Mouse (Mus musculus): ENCODE measurements around the gene Chkb.
"Not testable (repeated sequence)": the region's sequence is repeated elsewhere in the genome, so short reads cannot be mapped to it uniquely, and the experiment has no call there.

Gene Chkb

DNA sequence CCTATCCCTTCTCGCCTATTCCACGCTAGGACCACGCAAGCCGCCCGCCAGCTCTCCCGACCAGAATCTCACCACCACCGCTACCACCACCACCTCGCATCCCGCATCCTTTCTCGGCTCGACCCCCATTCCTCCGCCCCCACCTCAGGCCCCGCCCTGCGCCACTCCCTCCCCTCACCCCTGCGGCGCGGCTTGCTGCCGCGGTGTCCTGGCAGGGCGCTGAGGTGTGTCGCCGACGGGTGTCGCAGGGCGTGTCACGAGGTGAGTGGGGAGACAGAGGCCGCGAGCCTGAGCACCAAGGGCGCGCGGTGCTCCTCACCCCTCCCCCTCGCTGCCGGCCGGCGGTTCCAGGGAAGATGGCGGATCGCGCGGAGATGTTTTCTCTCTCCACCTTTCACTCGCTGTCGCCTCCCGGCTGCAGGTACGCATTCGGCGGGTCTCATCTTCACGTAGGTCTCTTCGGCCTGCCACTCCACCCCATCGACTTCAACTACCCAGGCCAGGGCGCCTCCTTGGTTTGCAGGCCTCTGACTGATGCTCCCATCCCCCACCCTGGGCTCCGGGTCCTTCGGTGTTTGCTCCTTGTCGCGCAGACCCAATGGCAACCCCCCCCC is 24.3 kb upstream of the Chkb start, which contains the start of gene Mapk8ip2:
Mapk8ip2 (plus strand) TSS at position 49 of the 614 bp plus-strand sequence.
- peak; percentile 89 to 90 for DNase-seq

DNA sequence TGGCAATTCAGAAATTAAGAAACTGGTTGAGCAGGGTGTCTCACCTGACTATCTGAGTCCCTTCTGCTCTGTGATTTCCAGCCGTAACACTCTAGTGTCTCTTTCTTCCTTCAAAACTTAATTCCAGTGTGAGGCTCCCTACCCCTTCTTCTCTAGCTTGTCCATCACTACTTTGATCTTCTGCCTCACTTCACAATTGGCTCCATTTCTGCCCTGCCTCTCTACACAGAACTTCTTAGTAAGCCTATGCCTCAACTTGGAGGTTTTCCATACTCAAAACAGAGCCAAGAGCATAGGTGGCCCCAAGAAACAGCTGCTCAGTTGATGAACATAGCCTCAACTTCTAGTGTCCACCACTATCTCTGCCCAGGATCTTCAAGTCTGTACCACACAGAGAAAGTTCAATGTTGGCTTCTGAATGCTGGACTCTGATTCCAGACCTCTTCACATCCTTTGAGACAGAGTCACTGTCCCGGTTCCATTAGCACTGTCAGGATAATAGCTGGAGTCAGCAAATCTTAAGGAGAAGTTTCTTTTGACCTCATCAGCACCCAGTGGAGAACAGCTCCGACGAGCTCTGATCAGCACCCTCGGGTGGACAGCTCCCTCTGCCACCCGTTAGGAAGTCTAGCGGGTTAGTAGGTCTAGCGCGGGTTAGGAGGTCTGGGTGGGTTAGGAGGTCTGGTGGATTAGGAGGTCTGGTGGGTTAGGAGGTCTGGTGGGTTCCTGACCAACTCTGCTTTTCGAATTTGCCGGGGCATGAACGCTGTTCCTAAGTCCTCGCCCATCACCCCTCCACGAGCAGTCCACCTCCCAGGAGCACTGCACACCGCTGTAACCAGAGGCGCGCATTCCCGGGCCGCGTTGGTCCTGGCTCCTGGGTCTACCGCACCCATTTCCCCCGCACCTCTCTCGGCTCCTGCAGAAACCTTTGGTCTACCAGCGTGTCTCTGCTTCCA is 23.5 kb upstream of the Chkb start:
- DNase-seq: peak in 1 of 2 experiments; percentile 51

DNA sequence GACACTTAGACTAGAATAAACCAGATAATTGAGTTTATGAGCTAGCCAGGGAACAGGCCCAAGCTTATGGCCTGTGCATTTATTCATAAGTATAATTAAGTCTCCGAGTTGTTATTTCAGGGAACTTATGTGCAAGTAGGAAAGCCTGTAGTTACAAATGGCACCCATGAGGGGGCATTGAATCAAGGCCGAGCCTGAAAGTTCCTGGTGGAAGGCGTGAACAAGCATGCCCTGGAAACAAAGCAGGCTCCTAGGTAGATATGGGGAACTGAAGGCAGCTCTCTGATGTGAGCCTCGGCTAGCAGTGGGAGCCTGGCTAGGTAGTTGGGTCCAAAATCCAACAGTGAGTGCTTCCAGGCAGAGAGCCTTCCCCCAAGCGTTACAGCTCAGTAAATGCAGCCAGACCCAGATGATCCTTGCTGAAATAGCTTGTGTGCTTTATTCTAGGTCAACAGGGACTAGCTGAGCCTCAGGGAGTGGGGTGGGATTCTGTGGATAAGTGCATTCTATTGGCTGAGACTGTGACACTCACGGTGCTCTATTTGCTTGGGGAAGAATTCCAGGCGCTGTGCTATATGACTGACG is 12.9 kb upstream of the Chkb start:
- peak in 1 of 2 experiments; percentile 55 for DNase-seq

DNA sequence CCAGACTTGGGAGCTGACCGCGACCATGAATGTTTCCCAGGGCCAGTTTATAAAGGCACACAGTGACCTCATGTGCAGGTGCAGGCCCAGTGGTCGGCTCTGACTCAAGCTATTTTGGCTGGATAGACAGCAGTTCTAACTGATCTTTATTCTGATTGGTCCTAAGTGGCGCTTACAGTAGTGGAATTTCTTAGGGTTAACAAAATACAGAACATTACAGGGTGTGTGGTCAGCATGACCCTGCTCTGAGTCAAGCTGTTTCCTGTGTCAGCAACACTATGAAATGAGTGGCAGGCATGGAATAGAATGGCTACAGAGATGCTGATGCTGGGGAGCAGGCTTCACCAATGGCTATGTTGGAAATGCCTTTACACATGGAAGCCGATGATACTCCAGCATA is 6.2 kb upstream of the Chkb start:
- no peak for DNase-seq

DNA sequence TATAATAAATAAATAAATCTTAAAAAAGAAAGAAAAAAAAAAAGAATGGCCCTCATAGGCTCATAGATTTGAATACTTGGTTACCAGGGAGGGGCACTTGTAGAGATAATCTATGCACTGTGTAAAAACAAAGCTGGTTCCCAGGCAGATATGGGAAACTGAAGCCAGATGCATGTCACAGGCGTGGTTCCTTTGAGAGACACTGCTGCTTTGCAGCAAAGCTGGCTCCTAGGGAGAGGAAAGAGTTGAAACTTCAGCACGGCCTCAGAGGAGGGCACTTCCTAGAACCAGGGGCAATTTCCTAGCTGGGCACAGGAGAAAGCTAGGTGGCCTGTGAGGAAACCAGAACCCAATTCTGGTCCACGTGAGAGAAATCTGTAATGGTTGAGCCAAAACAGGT is 4.4 kb upstream of the Chkb start:
- DNase-seq: no peak

DNA sequence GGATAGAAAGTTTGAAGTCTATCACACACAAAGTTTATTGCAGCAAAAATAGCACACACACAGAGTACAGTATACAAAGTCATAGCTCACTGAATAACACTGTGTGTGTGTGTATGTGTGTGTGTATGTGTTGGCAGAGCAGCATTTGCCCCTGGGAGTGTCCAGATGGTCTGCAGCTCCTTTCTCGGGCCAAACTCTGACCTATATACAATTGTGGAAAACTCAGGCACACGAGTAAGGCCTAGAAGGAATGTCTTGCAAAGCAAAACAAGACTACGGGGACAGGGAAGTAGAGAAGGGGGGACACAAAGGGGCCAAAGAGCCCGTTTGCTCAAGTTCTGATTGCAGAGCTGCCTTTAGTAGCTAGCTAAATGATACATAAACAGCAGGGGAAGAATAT is 3.2 kb upstream of the Chkb start:
- DNase-seq: peak; percentile 73 to 78

DNA sequence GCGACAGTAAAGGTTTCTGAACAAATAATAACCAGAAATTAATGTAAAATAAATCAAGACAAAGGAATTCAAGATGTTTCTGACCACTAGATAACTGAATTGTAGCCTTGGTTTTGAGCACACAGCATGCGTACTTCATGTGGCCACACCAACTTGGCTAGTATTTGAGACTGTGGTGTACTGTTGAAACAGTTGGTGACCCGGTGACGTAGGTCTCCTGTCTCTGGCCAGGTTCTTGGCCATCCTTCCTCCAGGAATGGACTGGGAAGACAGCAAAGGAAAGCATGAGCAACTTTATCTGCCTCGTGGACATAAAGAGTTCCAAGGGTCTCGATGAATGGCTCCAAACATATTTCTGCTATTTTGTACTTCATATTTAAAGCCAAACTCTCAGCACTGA is 2.1 kb upstream of the Chkb start:
- DNase-seq: no peak

DNA sequence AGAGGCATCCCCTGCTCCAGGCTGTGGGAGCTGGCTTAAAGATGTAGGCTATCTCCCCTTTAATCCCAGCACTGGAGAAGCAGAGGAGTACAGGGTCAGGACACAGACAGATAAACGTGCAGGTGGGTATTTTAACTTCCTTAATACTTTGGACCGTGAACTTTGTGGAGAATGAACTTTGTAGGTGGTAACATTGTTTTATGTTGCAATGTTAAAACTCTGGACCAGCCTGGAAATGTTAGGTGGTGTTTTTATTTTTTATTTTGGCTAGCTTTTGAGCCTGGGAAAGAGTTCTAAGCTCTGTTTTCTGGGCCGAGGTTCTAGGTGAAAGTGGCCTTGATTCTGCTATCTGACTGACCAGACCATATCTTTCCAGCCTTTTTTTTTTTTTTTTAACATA is 1.6 kb upstream of the Chkb start:
- no peak for DNase-seq

DNA sequence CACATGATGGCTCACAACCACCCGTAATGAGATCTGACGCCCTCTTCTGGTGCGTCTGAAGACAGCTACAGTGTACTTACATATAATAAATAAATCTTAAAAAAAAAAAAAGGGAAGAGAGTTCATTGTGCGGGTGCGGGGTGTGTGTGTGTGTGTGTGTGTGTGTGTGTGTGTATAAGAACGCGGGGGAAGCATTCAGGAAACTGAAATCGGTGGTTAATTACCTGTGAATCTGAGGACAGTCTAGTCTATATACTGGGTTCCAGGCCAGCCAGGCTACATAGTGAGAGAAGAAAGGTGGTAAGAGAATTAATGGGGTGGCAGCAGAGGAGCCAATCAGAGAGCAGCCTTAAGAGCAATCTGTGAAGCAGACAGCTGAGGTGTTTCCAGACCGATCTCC is 1.1 kb upstream of the Chkb start:
- DNase-seq: not testable (repeated sequence)

DNA sequence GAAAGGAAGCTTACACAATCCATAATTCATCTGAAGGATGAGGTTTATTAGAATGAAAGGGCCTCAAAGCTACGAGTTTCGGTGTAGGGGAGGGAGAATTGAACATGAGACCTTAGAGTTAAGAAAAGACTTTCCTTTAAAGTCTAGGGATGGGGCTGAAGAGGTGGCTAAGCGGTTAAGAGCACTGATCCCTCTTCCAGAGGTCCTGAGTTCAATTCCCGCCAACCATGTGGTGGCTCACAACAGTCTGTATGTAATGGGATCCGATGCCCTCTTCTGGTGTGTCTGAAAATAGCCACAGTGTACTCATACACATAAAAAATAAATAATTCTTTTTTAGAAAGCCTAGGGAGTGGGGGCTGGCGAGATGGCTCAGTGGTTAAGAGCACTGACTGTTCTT is 633 bp upstream of the Chkb start:
- peak; percentile 42 to 58 for DNase-seq

DNA sequence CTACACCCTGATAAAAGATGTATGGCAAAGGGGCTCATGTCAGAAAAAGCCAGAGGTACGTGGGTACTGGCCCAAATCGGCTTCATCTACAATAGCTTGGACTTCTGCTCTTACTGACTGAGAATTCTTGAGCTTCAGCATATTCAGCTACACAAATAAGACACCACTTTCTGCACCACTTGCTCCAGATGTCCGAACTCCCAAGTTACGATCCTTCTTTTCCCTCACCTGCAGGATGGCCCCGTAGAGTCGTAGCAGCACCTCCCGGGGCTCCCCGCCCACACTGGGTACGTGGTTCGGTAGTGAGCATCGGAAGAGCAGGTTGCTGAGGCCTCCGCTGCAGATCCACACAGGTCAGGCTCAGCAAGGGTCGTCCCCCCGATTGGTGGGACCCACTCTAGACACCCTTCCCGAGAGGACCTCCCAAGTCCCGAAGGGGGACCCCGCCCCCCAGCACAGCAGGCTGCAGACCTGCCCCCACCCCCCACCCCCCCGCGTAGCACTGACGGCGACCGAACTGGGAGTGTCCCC is 822 bp downstream of the Chkb start:
- no peak for DNase-seq

DNA sequence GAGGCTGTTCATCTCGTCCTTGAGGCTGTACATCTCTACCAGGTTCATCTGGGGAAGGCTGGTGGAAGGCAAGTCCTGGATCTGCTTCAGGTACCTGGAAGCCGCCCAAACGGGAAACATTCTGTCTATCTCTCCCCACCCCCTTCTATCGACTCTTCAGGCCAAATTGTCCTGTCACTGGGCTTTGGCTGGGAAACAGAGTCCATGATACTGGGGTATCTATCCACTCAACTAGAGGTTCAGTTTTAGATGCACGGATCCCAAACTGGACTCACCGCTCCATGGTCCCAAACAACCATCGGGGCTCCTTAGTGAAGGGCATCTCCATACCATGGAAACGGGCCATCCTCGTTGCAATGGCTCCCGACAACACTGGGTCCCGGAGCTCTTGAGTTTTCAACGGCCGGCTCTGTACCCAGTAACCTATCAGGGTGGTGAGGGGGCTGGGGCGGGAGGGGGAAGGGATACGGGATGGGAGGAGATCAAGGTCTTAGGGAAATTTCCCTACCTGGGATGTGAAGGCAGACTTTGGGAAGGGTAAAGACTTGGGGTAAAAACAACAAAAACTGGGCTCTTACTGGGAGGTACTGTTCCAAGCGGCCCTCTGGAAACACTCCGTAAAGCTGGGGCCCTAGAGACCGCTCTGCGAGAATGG is 1.4 kb downstream of the Chkb start:
- no peak for DNase-seq

DNA sequence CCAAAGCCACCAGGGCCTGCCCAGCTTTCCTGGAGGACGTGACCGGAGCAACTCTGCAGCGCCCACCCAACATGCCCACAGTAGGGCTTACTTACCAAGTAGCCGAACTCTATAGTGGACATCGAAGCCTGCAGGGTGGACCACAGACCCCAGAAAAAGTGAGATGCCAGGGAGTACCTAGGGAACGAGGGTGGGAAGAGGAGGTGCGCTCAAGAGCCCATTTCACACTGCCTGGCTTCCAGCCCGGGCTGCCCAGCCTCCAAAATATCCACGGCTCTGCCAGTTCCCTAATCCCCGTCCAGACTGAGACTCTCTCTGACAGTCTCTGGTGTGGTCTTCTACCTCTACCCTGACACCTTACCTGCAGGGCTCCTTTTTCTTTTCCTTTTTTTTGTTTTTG is 3.0 kb downstream of the Chkb start:
- DNase-seq: no peak

DNA sequence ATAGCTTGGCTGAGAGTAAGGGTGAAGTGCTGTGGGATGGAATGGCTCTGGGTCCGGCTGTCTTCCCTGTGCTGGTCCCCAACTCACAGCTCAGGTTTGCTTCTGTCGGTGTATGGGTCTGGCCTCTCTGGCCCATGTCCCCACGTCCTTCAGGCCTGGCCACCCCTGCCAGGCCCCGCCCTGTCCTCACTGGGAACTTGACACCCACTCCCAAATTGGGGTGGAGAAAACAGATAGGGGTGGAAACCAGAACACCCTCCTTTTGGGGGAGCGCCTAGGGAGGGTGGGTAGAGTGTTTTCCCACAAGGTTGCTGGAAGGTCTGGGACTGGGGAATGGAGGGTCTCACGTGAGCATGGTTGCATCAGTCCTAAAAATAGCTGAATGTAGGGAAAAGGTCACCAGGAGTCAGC is 4.0 kb downstream of the Chkb start, which contains the start of gene Cpt1b:
Cpt1b (minus strand) TSS at position 153 of the 411 bp plus-strand sequence.
- DNase-seq: no peak

DNA sequence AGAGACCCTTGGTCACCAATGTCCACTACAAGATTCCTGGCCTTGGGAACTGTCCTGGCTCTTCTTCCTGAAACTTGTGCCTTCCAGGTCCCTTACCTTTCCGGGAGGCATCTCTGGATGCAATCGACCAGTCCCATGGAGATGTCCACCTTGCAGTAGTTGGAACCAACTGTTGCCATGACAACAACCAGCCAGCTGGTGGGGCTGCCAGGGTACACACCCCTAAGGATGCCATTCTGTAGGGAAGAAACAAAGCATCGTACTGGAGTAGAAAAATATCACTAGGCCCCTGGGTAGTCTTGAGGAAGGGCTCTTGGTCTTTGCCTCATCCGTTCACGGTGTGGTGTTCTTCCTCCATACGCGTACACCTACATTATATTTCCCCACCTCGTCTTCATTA is 5.1 kb downstream of the Chkb start:
- DNase-seq: no peak

DNA sequence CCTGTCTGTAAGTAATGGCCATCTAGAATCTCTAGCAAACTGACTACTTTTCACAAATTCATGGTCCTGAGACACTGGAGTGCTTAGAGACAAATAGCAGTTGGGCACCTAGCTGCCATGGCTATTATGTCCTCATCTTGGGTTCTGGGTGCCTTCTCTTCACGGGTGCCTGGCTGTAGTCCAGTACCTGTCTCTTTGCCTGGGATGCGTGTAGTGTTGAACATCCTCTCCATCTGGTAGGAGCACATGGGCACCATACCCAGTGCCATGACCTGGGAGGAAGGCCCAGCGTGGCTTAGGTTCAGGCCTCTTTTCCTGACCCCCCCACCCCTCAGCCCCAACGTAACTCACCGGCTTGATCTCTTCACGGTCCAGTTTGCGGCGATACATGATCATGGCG is 7.8 kb downstream of the Chkb start:
- DNase-seq: peak; percentile 46 to 54

DNA sequence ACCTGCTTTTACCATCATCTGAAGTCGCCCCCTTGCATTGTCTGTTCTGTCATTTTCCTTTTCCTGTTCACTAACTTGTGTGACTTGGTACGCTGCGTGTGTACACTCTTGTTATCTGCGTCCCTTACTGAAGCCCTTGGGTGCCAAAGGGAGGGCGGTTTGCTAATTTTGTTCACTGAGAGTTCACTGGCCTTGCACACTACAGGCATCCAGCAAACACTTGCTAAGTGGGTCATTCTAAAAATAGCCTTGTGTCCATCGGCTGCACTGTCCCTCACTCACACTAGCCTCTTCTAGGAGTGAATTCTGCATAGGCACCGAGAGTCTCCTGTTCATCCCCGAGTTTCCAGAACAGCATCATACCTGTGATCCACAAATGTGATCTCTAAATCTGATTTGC is 14.4 kb downstream of the Chkb start:
- peak; percentile 58 to 59 for DNase-seq

DNA sequence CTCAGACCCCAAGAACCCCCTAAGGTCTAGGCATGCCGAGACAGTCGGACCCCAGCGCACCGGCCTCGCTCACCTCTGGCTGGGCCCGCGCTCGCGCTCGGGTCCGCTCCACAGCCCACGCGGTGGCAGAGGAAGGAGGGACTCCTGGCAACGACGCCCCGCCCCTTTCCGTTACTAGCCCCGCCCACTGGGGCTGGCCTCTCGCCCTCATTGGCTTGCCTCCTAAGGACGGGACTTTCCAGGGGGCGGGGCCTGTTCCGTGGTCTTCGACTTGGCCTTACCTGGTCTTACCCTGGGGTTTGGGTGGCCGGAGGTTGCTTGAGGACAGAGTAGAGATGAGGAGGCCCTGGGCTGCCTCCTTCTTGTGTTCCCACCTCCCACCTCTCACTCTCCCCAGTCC is 19.6 kb downstream of the Chkb start, which contains the start of gene Syce3:
Syce3 (minus strand) TSS at position 386 of the 400 bp plus-strand sequence.
- peak in 1 of 2 experiments; percentile 24 for DNase-seq

DNA sequence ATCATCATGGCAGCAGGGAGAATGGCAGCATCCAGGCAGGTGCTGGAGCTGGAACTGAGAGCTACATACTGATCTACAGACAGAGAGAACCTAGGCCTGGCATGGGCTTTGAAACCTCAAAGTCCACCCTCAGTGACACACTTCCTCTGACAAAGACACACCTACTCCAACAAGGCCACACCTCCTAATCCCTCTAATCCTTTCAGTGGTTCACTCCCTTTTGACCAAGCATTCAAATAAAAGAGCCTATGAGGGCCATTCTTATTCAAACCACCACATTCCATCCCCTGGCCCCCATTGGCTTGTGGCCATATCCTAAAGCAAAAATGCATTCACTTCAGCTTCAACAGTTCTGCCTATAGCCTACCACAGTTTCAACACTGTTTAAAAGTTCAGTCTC is 23.0 kb downstream of the Chkb start:
- DNase-seq: no peak

DNA sequence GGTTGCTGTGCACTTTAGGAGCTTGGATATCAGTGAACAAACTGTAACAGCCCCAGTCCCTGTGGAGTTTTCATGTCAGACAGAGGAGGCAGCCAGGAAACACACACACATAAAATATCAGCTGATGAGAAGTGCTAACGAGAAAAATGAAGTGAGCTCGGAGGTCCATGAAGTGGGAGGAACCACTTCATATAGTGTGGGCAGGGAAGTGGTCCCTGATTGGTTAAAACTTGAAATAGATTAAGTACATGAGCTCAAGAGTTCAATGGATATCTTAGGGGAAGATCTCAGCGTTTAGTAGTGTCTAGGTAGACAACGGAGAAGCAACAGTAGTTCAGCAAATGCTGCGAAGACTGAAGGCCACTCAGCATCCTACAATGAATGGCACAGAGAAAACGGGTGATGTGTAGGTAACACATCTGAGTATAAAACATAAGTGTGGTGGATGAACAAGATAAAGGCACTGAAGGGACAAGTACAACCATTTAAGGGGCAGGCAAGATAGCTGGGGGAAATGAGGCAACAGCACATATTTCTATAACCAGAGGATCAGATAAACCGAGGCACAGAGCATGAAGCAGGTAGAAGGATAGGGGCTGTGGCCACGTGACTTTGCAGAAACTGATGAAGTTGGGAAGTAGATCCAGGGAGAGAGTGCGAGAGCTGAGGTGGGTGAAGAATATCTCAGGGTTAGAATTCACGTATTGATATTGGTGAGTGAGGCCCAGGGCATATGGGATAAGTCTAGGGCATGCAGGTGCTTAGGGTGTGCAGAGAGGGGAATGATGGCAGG is 24.7 kb downstream of the Chkb start:
- no peak for DNase-seq

DNA sequence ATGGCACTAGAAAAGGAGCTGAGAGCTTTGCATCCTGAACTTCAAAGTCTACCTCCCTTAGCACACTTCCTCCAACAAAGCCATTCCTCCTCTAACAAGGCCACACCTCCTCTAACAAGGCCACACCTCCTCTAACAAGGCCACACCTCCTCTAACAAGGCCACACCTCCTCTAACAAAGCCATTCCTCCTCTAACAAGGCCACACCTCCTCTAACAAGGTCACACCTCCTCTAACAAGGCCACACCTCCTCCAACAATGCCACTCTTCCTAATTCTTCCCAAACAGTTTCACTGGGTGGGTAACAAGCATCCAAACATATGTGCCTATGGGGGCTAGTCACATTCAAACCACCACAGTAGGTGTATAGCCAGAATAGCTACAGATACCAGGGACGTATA is 27.2 kb downstream of the Chkb start:
- no peak for DNase-seq

DNA sequence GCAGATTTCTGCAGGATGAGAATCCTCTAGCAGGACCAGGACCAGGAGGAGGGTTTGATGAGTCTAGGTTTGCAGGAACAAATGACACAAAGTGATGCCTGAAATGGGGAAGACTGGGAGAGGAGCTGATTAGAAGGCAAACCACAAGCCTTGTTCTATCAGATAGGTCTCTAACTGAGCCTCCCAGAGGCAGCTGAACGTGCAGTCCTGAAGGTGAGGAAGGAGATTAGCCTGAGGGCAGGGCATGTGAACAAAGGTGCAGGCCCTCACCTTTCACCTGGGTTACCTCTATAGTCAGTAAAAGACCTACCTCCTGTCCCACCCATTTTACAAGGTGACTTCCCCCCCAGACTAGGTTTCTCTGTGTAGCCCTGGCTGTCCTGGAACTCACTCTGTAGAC is 30.0 kb downstream of the Chkb start:
- no peak for DNase-seq
